Mouse (Mus musculus) kidney, adult 2 months (tissue): ENCODE data around the gene Pik3c2g. TPM values are rescaled to one million over a fixed set of nuclear protein-coding genes. Genes with fewer than 3 reads are reported as not detected.
"Not testable (repeated sequence)": the region's sequence is repeated elsewhere in the genome, so short reads cannot be mapped to it uniquely, and the experiment has no call there.

Experiments used
- DNase-seq: peaks from one replicate; pipeline ENCODE4 v3.0.0; 2021
- H3K27ac ChIP-seq: fragments of 200-500 bp; 2 replicates; pipeline ENCODE4 v1.5.1; 2012; ENCODE audit warnings: low read depth, low read length, control low read depth, inconsistent platforms; ENCODE audit not compliant: insufficient read depth
- H3K27me3 ChIP-seq: fragments of 200-500 bp; replicated peaks from 2 replicates; pipeline ENCODE4 v1.6.1; 2012; ENCODE audit warnings: mild to moderate bottlenecking, moderate library complexity, low read length, inconsistent platforms; ENCODE audit not compliant: control insufficient read depth, insufficient read depth
- H3K36me3 ChIP-seq: fragments of 200-500 bp; 2 replicates; pipeline ENCODE4 v1.6.1; 2012; ENCODE audit warnings: mild to moderate bottlenecking, moderate library complexity, low read length, inconsistent platforms; ENCODE audit not compliant: control insufficient read depth, insufficient read depth
- H3K4me1 ChIP-seq: fragments of 200-500 bp; 2 replicates; pipeline ENCODE4 v1.6.1; 2011; ENCODE audit warnings: low read length; ENCODE audit not compliant: control insufficient read depth, insufficient read depth
- H3K4me3 ChIP-seq: fragments of 200-500 bp; 2 replicates; pipeline ENCODE4 v1.5.1; 2011; ENCODE audit warnings: mild to moderate bottlenecking, low read depth, low read length, control low read depth; ENCODE audit not compliant: insufficient read depth
- CTCF ChIP-seq: fragments of 200-500 bp; conservative IDR thresholded peaks from 2 replicates; pipeline ENCODE4 v1.5.1; 2011; ENCODE audit warnings: low read depth, mild to moderate bottlenecking, control low read depth, low read length, moderate library complexity, mixed read lengths; ENCODE audit not compliant: insufficient read depth, insufficient read length
- POLR2A ChIP-seq: fragments of 200-500 bp; IDR thresholded peaks from one replicate; pipeline ENCODE4 v1.6.1; 2011; ENCODE audit warnings: low read depth, low read length, control low read depth
- WGBS: fragments of 180-500 bp; shearing (Covaris S2); methylation state at CpG from one replicate; pipeline ENCODE4 v1.1.7; 2018; 5-methylcytosine and 5-hydroxymethylcytosine counted together
- polyA plus RNA-seq: library from polyadenylated mRNA; depleted of rRNA; stranded (reverse); fragments of >200 nt; gene quantifications from 2 replicates; pipeline ENCODE4 v1.2.3, GENCODE M21; 2012

The Pik3c2g gene
- polyA plus RNA-seq, 1 experiment = 11.8 TPM

DNA sequence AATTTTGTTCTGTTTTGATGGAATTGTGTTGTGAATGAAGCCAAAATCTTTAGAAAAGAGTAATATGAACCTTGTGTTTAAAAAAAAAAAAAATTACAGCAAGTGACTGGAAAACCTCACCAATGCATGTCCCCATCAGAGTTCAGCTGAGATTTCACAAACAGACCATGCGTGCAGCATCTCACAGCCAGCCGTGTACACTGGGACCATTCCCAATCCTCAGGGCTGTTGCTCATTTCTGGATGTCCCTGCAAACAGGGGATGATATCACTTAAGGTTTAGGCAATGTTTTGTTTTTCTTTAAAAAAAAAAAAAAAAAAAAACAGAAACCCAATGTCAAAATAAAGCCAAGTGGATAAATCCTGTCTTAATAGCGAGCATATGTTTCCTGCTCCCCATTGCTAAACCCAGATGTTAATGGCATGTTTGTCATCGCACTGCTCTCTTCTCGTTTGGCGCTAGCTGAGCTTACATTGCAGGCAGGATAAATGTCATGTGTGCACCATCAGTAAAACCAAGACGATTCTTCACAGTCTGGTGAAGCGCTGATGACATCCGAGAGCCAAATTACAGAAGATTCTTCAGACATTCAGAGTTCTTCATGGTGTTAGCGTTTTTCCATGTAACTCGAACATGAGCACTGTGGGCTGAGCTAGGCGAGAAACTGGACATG, 322.1 kb downstream of the Pik3c2g start:
- WGBS = 50% methylated on average over 12 of the region's 12 CpGs
- H3K27ac ChIP-seq = no peak overlapping the region; the same call in 1 of the 2 replicates
- no peaks in the 10 kb centered on the region for H3K27me3 ChIP-seq
- no peaks in the 10 kb centered on the region for H3K4me1 ChIP-seq
- no peaks in the 10 kb centered on the region for H3K36me3 ChIP-seq
- H3K4me3 ChIP-seq = no peak overlapping the region
- DNase-seq = no peak
- TF ChIP-seq POLR2A (no peak), CTCF (no peak)

GRCm38 (mm10) chr6:139928766-139929165, 341.7 kb downstream of the Pik3c2g start:
- H3K36me3 ChIP-seq = no peaks in the 10 kb centered on the region
- TF ChIP-seq POLR2A (no peak), CTCF (no peak)
- H3K4me1 ChIP-seq = no peaks in the 10 kb centered on the region
- no peaks in the 10 kb centered on the region for H3K27me3 ChIP-seq
- no peak overlapping the region for H3K27ac ChIP-seq
- WGBS = 88% methylated on average over 5 of the region's 5 CpGs
- H3K4me3 ChIP-seq = no peak overlapping the region
- no peak for DNase-seq

GRCm38 (mm10) chr6:139934861-139935260, 347.8 kb downstream of the Pik3c2g start:
- no peaks in the 10 kb centered on the region for H3K27me3 ChIP-seq
- WGBS = 77% methylated on average over 2 of the region's 2 CpGs
- no peaks in the 10 kb centered on the region for H3K36me3 ChIP-seq
- H3K4me3 ChIP-seq = no peak overlapping the region
- H3K4me1 ChIP-seq = no peaks in the 10 kb centered on the region
- TF ChIP-seq CTCF = no peak
- TF ChIP-seq POLR2A = no peak
- H3K27ac ChIP-seq = no peak overlapping the region
- DNase-seq = no peak

DNA sequence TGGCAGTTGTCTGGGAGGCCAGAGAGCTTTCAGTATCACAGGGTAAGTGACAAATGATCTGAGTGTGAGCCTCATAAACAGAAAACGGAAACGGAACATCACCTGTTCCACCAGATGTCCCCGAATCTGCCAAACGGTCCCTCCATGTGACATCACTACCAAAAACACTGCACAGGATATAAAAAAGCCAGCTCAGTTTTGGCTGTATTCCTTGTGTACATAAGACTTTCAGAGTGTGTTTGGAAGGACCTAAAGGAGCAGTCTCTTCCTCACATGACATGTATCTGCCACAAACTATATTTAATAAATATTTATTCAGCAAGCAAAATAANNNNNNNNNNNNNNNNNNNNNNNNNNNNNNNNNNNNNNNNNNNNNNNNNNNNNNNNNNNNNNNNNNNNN, 350.6 kb downstream of the Pik3c2g start:
- H3K4me3 ChIP-seq, H3K27me3 ChIP-seq, H3K36me3 ChIP-seq, H3K4me1 ChIP-seq, H3K27ac ChIP-seq, DNase-seq: not testable (repeated sequence)
- 79% methylated on average over 4 of the region's 4 CpGs for WGBS

GRCm38 (mm10) chr6:139947106-139947879, 360.3 kb downstream of the Pik3c2g start:
- peaks cover 13% of the 10 kb centered on the region; the same call in 1 of the 2 replicates for H3K4me1 ChIP-seq
- no peaks in the 10 kb centered on the region for H3K27me3 ChIP-seq
- no peak overlapping the region for H3K4me3 ChIP-seq
- H3K27ac ChIP-seq = peak overlapping the region; percentile 97
- TF ChIP-seq POLR2A = no peak
- no peak for TF ChIP-seq CTCF
- no peaks in the 10 kb centered on the region for H3K36me3 ChIP-seq
- 37% methylated on average over 8 of the region's 8 CpGs for WGBS
- DNase-seq = peak; percentile 88

- TF ChIP-seq CTCF = no peak
- no peaks in the 10 kb centered on the region for H3K27me3 ChIP-seq
- 63% methylated on average over 12 of the region's 12 CpGs for WGBS
- no peaks in the 10 kb centered on the region for H3K4me1 ChIP-seq
- H3K36me3 ChIP-seq = no peaks in the 10 kb centered on the region
- H3K27ac ChIP-seq = peak overlapping the region; percentile 30; the same call in 1 of the 2 replicates
- H3K4me3 ChIP-seq = no peak overlapping the region
- no peak for DNase-seq
These were observed 366.6 kb downstream of the Pik3c2g start for GRCm38 (mm10) chr6:139953596-139953995.

DNA sequence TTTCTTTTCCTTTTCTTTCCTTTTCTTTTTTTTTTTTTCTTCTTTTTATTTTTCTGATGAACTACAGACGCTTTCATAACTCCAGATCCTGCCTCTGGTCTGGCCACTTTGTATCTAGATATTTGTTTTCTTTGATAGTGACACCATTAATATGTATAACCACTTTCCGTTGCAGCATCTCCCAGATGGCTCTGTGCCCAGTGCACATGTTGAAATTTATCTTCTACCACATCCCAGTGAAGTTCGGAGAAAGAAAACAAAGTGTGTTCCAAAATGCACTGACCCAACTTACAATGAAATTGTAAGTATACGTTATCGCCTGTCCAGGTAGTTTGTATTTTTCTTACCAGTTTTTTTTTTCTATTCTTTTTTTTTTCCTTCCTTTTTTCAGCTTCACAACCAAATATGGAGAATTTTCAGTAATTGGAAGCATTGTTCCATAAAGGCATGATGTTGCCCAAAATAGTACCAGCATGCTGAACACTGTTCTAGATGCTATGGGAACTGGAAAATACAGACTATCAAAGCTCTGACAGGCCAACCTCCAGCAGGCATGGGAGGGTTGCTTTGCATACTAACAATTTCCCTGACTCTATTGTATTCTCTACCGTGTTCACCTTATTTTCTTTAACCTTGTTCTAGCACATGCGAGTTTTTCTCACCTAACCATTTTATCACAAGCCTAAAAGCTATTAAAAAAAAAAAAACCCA, 370.7 kb downstream of the Pik3c2g start:
- no peak overlapping the region for H3K4me3 ChIP-seq
- no peaks in the 10 kb centered on the region for H3K27me3 ChIP-seq
- no peak for TF ChIP-seq POLR2A
- no peak for TF ChIP-seq CTCF
- H3K36me3 ChIP-seq = no peaks in the 10 kb centered on the region
- no peak overlapping the region for H3K27ac ChIP-seq
- peak; percentile 24 for DNase-seq
- WGBS = 57% methylated on average over 7 of the region's 7 CpGs
- H3K4me1 ChIP-seq = no peaks in the 10 kb centered on the region
